ENCODE assay signal across 8 mouse cellular contexts in the genomic region with DNA sequence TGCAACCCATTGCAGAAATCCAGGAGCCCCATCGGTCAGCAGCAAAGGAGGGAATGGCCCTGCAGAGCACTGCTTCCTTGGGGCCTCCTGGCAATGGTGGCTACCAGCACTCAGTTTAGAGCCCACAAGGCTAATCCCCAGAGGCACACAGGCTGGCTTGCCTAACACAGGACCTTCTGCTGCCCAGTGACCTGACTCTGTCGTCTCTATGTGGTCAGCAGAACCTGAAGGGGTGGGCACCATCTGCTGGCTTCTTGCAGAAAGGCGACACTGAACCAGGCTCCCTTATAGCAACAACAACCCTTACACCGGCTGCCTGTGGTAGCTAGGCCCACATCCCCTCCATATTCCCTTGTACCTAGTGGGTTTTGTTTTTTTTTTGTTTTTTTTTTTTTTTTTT. TPM values are rescaled to one million over a fixed set of nuclear protein-coding genes. Genes with fewer than 3 reads are reported as not detected.
A peak's percentile ranks its signal among the peaks of the same experiment; 100 is the strongest.
DNase-seq lines count a peak whose midpoint lies in the region; ATAC-seq and TF ChIP-seq lines count a peak whose summit lies in the region.

No protein-coding gene starts in this region.

- H3K4me2 ChIP-seq in hindbrain, embryonic 11.5 days (replicated peaks; ENCODE audit: low read depth, low read length) = no peak overlapping the region
- H3K4me2 ChIP-seq in hindbrain, embryonic 12.5 days (replicated peaks) = no peak overlapping the region
- no peak overlapping the region for H3K4me2 ChIP-seq in intestine, embryonic 15.5 days (replicated peaks)
- H3K4me2 ChIP-seq in midbrain, embryonic 15.5 days = no peak overlapping the region

- TF ChIP-seq CTCF in Patski (IDR thresholded peaks at IDR 0.05) = no peak

- CTCF ChIA-PET in Patski (lab: Charles Lee) = interaction anchor here (0.6 to 7.6 kb wide), 17 partner anchors 10 to 232 kb away, joined by 3 to 110 read pairs (median 6); partner anchors contain the start of gene Lrrc27

- H3K4me3 ChIP-seq in hindbrain, embryonic 11.5 days (ENCODE audit: low read depth, low read length) = no peak overlapping the region
- no peak overlapping the region for H3K4me3 ChIP-seq in hindbrain, embryonic 12.5 days
- no peak overlapping the region for H3K4me3 ChIP-seq in intestine, embryonic 15.5 days (replicated peaks)
- no peak overlapping the region for H3K4me3 ChIP-seq in midbrain, embryonic 15.5 days

- no peaks in the 10 kb centered on the region for H3K36me3 ChIP-seq in hindbrain, embryonic 11.5 days (ENCODE audit: control insufficient read depth, insufficient read depth, low read length)
- no peaks in the 10 kb centered on the region for H3K36me3 ChIP-seq in hindbrain, embryonic 12.5 days
- H3K36me3 ChIP-seq in intestine, embryonic 15.5 days = no peaks in the 10 kb centered on the region
- no peaks in the 10 kb centered on the region for H3K36me3 ChIP-seq in midbrain, embryonic 15.5 days (replicated peaks)

- no peak overlapping the region for H3K27ac ChIP-seq in hindbrain, embryonic 11.5 days (ENCODE audit: low read depth, low read length)
- H3K27ac ChIP-seq in hindbrain, embryonic 12.5 days = no peak overlapping the region
- no peak overlapping the region for H3K27ac ChIP-seq in intestine, embryonic 15.5 days
- no peak overlapping the region for H3K27ac ChIP-seq in midbrain, embryonic 15.5 days

- H3K9me3 ChIP-seq in hindbrain, embryonic 11.5 days (ENCODE audit: control insufficient read depth, low read length) = no peaks in the 10 kb centered on the region
- no peaks in the 10 kb centered on the region for H3K9me3 ChIP-seq in hindbrain, embryonic 12.5 days (replicated peaks)
- no peaks in the 10 kb centered on the region for H3K9me3 ChIP-seq in intestine, embryonic 15.5 days
- no peaks in the 10 kb centered on the region for H3K9me3 ChIP-seq in midbrain, embryonic 15.5 days

- WGBS in hindbrain, embryonic 11.5 days = 47% methylated on average over 4 of the region's 4 CpGs
- WGBS in hindbrain, embryonic 12.5 days = 37% methylated on average over 4 of the region's 4 CpGs
- WGBS in intestine, embryonic 15.5 days = 52% methylated on average over 4 of the region's 4 CpGs
- WGBS in midbrain, embryonic 15.5 days = 32% methylated on average over 4 of the region's 4 CpGs

- no peaks in the 10 kb centered on the region for H3K4me1 ChIP-seq in hindbrain, embryonic 11.5 days (replicated peaks; ENCODE audit: control insufficient read depth, insufficient read depth, low read length)
- no peaks in the 10 kb centered on the region for H3K4me1 ChIP-seq in hindbrain, embryonic 12.5 days
- H3K4me1 ChIP-seq in intestine, embryonic 15.5 days (replicated peaks) = peaks cover 11% of the 10 kb centered on the region
- no peaks in the 10 kb centered on the region for H3K4me1 ChIP-seq in midbrain, embryonic 15.5 days

- no peaks in the 10 kb centered on the region for H3K27me3 ChIP-seq in hindbrain, embryonic 11.5 days (ENCODE audit: control insufficient read depth, insufficient read depth, low read length)
- peaks cover 8% of the 10 kb centered on the region for H3K27me3 ChIP-seq in hindbrain, embryonic 12.5 days
- no peaks in the 10 kb centered on the region for H3K27me3 ChIP-seq in Patski
- H3K27me3 ChIP-seq in intestine, embryonic 15.5 days (replicated peaks) = no peaks in the 10 kb centered on the region
- H3K27me3 ChIP-seq in midbrain, embryonic 15.5 days (replicated peaks) = peaks cover 4% of the 10 kb centered on the region; the same call in 1 of the 2 replicates

- ATAC-seq in hindbrain, embryonic 11.5 days (ENCODE audit: low FRiP score) = peak; percentile 23; the same call in 1 of the 2 replicates
- ATAC-seq in hindbrain, embryonic 12.5 days (ENCODE audit: low FRiP score) = no peak
- peak; percentile 12 for ATAC-seq in Patski
- 0 out of 2 replicates have a peak, but pooled peaks have one; percentile 16 for ATAC-seq in intestine, embryonic 15.5 days
- ATAC-seq in midbrain, embryonic 15.5 days (replicated peaks) = no peak

- POLR2A ChIA-PET in Patski (lab: Charles Lee) = interaction anchor here (1.2 to 1.7 kb wide), 2 partner anchors 64 to 69 kb away, joined by 4 to 6 read pairs; no protein-coding TSS in a partner anchor

- in situ Hi-C loops in Patski (cut with MboI; ENCODE audit: low pct_unique_long_range_greater_than_20kb) = loop anchor here (5.0 kb wide), 2 partner anchors 66 to 176 kb away; no protein-coding TSS in a partner anchor

- peak; percentile 37 for DNase-seq in hindbrain, embryonic 11.5 days (ENCODE audit: low spot score)
- DNase-seq in Patski (ENCODE audit: low read depth, low spot score) = no peak
- peak; percentile 60 to 64 for DNase-seq in lung, postnatal 4 days
- DNase-seq in thymus, postnatal 10 days (ENCODE audit: low spot score in 2 of 2) = no peak
- DNase-seq in left cerebral cortex, adult 8-10 months (ENCODE audit: low spot score in 2 of 2) = no peak

- no peak overlapping the region for H3K9ac ChIP-seq in hindbrain, embryonic 11.5 days (ENCODE audit: low read depth, low read length)
- no peak overlapping the region for H3K9ac ChIP-seq in hindbrain, embryonic 12.5 days
- no peak overlapping the region for H3K9ac ChIP-seq in intestine, embryonic 15.5 days
- no peak overlapping the region for H3K9ac ChIP-seq in midbrain, embryonic 15.5 days

RNA-seq across cellular contexts. Expression of gene Pwwp2b, which starts 50.2 kb away (rescaled TPM):
- 3.4 and 4.4 TPM in 2 replicates for polyA plus RNA-seq in hindbrain, embryonic 11.5 days (2014; fragmentation: Nextera tagmentation; extraction: Ambion mirVana)
- polyA plus RNA-seq in hindbrain, embryonic 12.5 days (2016; fragmentation: Nextera tagmentation; extraction: Ambion mirVana) = 4.3 and 5.1 TPM in 2 replicates
- polyA plus RNA-seq in Patski (2021) = 11.6 TPM
- 20.3 and 21.4 TPM in 2 replicates for polyA plus RNA-seq in intestine, embryonic 15.5 days (2015; fragmentation: Nextera tagmentation; extraction: Ambion mirVana)
- 5.2 and 5.3 TPM in 2 replicates for polyA plus RNA-seq in midbrain, embryonic 15.5 days (2015; fragmentation: Nextera tagmentation; extraction: Ambion mirVana)
- 10 to 100 TPM; 16.8 to 18.3 (median 17.7) TPM for total RNA-seq in left cerebral cortex, adult 8-10 months (2022)

Comparison
In these comparisons a context has a peak if more than half of its experiments do, and no peak if none do; other contexts are left out.
1. ATAC-seq: peak in hindbrain, embryonic 11.5 days (single experiment), Patski (single experiment) and intestine, embryonic 15.5 days (single experiment); none in hindbrain, embryonic 12.5 days (single experiment) and midbrain, embryonic 15.5 days (single experiment).
2. DNase-seq: peak in hindbrain, embryonic 11.5 days (single experiment) and lung, postnatal 4 days (2 of 2); none in Patski (single experiment), thymus, postnatal 10 days (0 of 2) and left cerebral cortex, adult 8-10 months (0 of 2).